Mouse (Mus musculus): Measurements from ENCODE around the gene Gtf2b.

Gene Gtf2b

DNA sequence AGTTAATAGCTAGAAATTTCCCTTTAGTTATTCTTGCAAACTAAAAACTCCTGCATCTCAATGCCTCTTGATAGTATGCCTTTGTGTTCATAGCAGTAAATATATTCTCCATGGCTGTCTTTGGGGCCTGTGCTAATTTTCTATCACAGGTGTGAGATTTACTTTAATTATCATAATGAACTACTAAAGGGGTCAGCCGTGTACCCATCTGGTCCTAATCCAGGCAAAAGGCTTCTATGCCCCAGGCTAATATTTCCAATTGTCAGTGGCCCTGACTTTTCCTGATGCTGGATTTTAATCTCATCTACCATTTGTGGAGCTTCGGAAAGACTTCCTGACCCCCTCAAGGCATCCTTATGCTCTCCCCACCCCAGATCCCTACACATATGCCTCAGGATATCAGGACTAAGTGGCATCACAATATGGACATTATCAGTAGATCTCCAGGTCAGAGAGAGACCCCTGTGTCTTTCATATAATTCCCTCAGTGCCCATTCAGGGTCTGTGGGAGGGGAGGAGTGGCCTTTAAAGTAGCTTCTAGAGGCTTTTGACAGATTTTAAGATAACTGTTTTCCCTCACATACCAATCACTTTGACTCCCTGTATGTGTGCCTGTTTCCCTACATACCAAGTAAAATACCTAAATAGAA lies 21.7 kb downstream of the Gtf2b start:
- in situ Hi-C loops (cut with MboI; ENCODE audit: low pct_unique_long_range_greater_than_20kb in 1 of 2, low sequenced_read_pairs in 2 of 2, unreplicated experiment in 1 of 2) = no loop called here

DNA sequence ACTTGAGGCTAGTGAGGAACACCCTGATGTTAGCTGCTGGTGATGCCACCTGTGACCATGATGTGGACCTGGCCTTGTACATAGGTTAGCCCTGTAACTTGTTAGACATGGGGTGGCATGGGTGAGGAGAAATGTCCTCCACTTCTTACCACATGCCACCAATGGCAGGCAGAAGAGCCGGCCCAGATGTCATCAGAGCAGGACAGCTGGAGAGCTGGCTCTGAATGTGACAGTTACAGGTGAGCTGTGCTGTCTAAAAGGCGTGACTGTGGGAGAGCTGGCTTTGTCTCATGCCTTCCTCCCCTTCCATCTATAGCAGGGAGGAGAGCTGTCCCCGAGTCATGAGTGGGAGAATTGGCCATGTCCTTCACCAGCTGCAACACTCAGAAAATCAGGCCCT lies 30.7 kb downstream of the Gtf2b start:
- in situ Hi-C loops (cut with MboI; ENCODE audit: low pct_unique_long_range_greater_than_20kb in 1 of 2, low sequenced_read_pairs in 2 of 2, unreplicated experiment in 1 of 2) = no loop called here

- in situ Hi-C loops (cut with MboI; ENCODE audit: low pct_unique_long_range_greater_than_20kb in 1 of 2, low sequenced_read_pairs in 2 of 2, unreplicated experiment in 1 of 2) = no loop called here
Observed at GRCm38 (mm10) chr3:142811582-142811981, 46.7 kb downstream of the Gtf2b start.

- in situ Hi-C loops (cut with MboI; ENCODE audit: low pct_unique_long_range_greater_than_20kb in 1 of 2, low sequenced_read_pairs in 2 of 2, unreplicated experiment in 1 of 2) = no loop called here
Observed at GRCm38 (mm10) chr3:142817506-142817905, 52.7 kb downstream of the Gtf2b start.

GRCm38 (mm10) chr3:142823606-142824005 lies 58.8 kb downstream of the Gtf2b start:
- in situ Hi-C loops (cut with MboI; ENCODE audit: low pct_unique_long_range_greater_than_20kb in 1 of 2, low sequenced_read_pairs in 2 of 2, unreplicated experiment in 1 of 2) = no loop called here

- in situ Hi-C loops (cut with MboI; ENCODE audit: low pct_unique_long_range_greater_than_20kb in 1 of 2, low sequenced_read_pairs in 2 of 2, unreplicated experiment in 1 of 2) = no loop called here
Observed at GRCm38 (mm10) chr3:142826449-142827146, 61.8 kb downstream of the Gtf2b start.

- in situ Hi-C loops (cut with MboI; ENCODE audit: low pct_unique_long_range_greater_than_20kb in 1 of 2, low sequenced_read_pairs in 2 of 2, unreplicated experiment in 1 of 2) = no loop called here
Observed at GRCm38 (mm10) chr3:142832910-142833309, 68.1 kb downstream of the Gtf2b start.

Measured in mouse embryonic stem cell (cell line).